Mouse (Mus musculus): Measurements from ENCODE around the gene Myl12a.

GRCm38 (mm10) chr17:70989991-70990390 is 12.7 kb downstream of the Myl12a start:
- TF ChIP-seq CTCF (IDR thresholded peaks at IDR 0.05; ENCODE audit: insufficient read depth, low read length), result no peak
- no peak for TF ChIP-seq POLR2A (IDR thresholded peaks at IDR 0.05; ENCODE audit: borderline replicate concordance, extremely low read depth, low read depth, low read length)
